Mouse (Mus musculus) layer of hippocampus, adult 9-11 months (tissue): ENCODE results near the gene Hipk3.
A peak's percentile ranks its signal among the peaks of the same experiment; 100 is the strongest.

Source experiments
- DNase-seq: peaks from one replicate; pipeline ENCODE4 v3.0.0; 2022

Gene Hipk3

GRCm38 (mm10) chr2:104410963-104411545 lies 83.2 kb downstream of the Hipk3 start, which contains the start of gene D430041D05Rik:
Gene D430041D05Rik (minus strand): TSS chr2:104411013.
- no peak for DNase-seq

DNA sequence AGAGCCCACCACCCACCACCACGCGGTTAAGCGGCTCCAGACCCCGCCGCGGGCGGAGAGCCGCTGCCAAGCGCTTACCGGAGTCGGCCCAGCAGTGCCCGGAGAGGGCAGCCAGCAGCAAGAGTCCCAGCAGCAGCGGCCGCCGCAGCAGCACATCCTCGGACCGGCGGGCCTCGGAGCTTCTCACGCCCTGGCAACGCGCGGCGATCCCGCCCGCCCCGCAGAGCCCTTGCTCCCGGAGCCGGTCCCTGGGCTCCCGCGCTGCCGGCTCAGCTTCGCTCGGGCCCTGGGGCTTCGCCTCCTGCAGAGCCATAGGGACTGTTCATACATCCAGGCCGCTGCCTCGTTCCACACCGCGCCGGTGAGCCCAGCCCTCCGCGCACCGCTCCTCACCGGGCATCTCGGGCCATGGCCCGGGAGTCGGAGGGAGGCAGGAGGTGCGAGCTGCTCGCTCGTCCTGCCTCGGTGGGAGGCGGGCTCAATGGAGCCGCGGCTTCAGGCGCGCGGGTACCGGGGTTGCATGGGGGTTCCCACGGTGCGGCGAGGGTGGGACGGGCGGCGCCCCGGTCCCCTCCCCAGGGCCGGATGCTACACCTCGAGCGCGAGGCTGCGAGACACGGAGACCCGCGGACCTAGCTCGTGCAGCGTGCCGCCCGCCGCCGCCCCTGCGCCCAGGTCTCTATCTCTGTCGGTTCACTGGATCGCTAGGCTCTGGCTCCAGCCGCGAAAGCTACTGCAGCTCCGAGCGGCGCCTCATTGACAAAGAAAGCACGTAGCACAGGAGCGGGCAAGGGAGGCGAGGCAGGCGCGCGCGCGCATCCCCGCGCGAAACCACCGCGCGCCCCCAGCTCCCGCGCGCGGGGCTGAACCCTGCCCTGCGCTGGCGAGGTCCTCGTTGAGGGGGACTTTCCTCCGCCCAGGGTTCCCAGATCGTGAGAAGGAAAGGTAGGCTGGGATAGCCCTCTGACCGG lies 84.1 kb downstream of the Hipk3 start:
- DNase-seq = peak; percentile 45

DNA sequence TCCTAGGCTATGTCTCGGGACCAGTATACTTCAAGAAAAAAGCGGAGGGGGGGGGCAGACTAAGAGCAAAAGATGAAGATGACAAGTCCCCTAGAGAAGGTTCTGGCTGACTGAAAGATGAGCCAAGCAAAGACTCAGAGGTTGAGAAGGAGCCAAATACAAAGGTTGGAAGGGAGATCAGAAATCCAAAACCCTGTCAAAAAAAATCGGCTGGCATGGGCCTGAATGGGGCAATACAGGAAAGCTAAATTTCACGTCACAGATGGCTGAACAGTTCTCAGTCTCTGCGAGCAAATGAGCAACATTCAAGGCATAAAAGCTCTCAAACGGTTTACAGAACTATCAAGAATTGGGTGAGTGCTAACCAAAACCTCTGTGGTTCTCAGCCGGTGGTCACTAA lies 85.9 kb downstream of the Hipk3 start:
- no peak for DNase-seq

GRCm38 (mm10) chr2:104407913-104408312 lies 86.3 kb downstream of the Hipk3 start:
- no peak for DNase-seq

- DNase-seq = no peak
Measured at GRCm38 (mm10) chr2:104404036-104404435, 90.2 kb downstream of the Hipk3 start.

GRCm38 (mm10) chr2:104398651-104399290 lies 95.5 kb downstream of the Hipk3 start:
- no peak for DNase-seq

DNA sequence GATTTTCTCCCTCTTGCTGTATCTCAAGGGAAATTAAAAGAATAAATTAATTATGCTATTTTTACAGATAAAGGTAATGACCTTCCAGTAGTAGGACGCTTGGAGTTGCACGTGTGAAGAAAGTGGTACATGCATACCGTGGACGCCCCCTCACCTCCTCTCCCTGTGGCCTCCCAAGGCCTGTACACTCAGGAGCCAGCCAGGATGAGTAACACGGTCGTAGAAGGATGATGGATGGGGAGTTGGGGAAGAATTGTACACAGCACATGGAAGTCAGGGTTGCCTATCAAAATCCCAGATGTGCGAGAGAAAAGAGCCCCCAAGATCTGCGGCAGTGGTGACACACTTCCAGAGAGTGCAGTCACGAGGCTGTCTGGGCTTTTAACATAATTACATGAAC lies 98.3 kb downstream of the Hipk3 start:
- DNase-seq = no peak

DNA sequence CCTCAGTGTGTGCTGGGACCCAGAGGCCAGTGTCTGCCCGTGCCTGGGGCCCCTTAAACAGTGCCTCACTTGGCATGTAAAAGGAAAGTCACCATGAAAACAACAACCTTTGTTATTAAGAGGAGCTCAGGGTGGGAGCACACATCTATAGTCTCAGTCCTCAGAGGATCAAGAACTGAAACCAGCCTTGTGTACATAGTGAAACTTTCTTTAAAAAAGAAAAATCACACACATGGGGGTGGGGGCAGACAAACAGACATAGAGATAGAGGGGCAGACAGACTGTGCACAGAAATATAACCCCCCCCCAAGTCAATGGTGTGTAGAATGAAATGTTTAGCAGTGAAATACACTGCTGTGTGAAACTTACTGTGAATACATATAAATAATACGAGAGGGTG lies 99.5 kb downstream of the Hipk3 start:
- DNase-seq = no peak

DNA sequence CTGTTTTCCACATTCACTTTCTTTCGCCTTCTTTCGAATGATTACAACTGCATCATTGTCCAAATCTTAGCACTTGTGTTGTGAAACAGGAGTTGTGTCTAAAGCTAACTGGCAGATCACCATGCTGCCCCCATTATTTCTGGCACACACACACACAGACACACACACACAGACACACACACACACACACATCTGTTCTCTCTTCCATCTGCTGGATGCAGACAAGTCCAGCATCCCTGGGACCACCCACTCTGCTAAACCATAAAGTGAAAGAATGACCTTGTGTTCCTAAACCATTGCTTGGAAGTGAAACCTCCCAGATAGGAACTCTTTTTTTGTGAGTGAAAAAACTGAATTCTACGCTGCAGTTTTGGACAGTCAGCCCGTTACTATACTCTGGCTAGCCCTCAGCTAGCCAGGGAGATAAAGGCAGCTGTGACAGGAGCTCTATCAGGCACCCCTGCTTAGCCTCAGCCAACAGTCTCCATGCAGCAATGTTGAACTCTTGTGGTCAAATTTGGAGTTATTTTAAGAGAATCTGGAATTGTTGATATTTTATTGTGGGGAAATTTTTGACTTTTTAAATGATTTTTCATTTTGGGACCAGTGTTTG lies 101.4 kb downstream of the Hipk3 start:
- no peak for DNase-seq

DNA sequence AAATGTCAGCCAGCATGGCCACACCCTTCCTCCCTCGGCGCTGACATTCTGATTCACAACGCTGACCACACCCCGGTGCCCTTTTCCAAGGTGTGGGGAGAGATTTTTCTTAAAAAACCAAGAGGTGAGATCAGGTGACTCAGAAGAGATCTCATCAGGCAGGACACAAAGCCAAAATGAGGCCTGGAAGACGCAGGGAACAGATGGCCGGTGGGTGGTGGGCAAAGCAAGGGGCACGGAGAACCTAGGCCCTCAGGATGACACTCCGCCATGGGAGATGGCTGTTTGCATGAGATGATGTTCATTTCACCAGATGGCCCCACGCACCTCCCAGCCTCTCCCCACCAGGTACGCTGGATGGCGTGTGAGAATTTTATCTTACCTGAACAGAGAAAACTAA lies 105.0 kb downstream of the Hipk3 start:
- no peak for DNase-seq

GRCm38 (mm10) chr2:104385941-104386340 lies 108.3 kb downstream of the Hipk3 start:
- DNase-seq = no peak

DNA sequence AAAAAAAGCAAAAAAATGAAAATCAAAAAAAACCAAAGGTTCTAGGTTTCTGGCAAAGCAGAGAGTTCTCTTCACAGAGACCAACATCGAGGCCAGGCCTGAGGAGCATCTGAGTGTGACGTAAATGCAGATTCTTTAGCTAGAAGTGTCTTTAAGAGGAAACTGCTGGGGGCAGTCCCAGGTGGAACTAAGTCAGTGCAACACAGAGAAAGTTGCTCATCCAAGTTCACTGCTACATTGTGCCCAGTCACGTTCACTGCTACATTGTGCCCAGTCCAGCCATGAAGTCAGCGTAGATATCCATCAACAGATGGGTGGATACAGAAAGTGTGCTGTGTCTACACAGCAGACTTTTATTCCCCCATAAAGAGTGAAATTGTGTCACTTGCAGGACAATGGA lies 110.7 kb downstream of the Hipk3 start:
- DNase-seq = no peak

DNA sequence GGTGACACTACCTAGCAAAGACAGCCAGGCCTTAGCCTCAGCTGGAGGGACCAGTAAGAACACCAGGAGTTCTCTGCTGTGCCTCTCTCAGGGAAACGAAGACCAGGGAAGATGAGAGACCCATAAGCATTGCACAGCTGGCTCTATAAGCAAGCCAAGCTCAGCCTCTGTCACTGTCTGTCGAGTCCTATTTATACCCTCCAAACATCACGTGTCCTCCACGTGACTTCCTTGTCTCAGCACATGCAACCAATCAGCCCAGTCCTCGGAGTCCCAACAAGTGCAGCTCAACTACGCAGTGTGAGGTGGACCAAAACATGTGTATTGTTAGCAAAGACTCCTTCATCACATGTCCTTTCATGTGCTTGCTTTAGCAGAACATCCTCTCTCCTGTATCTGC lies 111.4 kb downstream of the Hipk3 start:
- no peak for DNase-seq

DNA sequence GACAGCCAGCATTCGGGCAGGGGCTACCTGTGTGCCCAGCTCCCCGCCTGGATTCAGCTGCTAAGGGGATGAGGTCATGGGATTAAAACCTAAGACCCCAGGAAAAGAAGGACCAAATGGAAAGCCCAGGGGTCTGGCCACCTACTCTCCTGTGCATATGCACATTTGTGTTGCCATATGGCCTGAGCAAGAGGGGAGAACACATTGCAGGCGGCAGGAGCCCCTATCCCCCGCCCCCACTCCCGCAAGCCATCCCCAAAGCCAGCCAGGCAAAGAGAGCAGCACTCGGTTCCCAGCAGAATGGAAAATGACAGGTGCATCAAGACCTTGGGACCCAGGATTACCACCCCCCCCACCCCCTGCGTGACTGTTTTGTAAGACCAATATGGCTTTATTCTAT lies 114.9 kb downstream of the Hipk3 start:
- DNase-seq = no peak

- DNase-seq = no peak
Measured at GRCm38 (mm10) chr2:104378791-104379190, 115.5 kb downstream of the Hipk3 start.

DNA sequence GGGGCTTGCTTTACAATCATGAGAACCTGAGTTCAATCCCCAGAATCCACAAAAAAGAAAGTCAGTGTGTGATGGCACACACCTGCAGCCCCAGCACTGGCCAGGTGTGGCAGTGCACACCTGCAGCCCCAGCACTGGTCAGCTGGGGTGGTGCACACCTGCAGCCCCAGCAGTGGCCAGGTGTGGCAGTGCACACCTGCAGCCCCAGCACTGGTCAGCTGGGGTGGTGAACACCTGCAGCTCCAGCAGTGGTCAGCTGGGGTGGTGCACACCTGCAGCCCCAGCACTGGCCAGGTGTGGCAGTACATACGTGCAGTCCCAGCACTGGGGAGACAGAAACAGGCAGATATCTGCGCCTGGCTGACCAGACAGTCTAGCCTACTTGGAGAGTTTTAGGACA lies 116.3 kb downstream of the Hipk3 start:
- no peak for DNase-seq
